ENCODE assay signal across 22 mouse cellular contexts in the genomic region with DNA sequence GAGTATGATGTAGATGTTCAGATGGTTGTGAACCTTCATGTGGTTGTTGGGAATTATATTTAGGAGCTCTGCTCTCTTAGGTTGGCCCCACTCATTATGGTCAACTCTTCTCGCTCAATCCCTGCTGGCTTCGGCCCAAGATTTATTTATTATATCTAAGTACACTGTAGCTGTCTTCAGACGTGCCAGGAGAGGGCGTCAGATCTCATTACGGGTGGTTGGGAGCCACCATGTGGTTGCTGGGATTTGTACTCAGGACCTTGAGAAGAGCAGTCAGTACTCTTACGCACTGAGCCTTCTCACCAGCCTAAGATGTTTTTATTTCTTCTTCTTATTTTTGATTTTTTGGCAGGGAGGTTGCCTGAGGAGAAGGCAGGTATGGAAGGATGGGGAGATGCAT.
DNase-seq lines count a peak whose midpoint lies in the region; ATAC-seq and TF ChIP-seq lines count a peak whose summit lies in the region.
"Had no signal": no experiment of that assay in that cellular context is flagged by ENCODE, and none has a peak within 500 bp of the region (broad histone marks: within the 10 kb centered on the region; RNA-seq: fewer than 3 reads in every experiment).

No protein-coding gene starts in this region.

- no peak overlapping the region for H3K9ac ChIP-seq in forebrain, postnatal 0 days
- H3K9ac ChIP-seq in forebrain, embryonic 11.5 days (ENCODE audit: low read length), result no peak overlapping the region
- no peak overlapping the region for H3K9ac ChIP-seq in ES-Bruce4 (ENCODE audit: low read depth, poor library complexity, severe bottlenecking)
- H3K9ac ChIP-seq: forebrain, embryonic 12.5 days; forebrain, embryonic 15.5 days; hindbrain, embryonic 12.5 days; hindbrain, embryonic 15.5 days had no signal

- WGBS in forebrain, postnatal 0 days, result 77% methylated on average over 6 of the region's 6 CpGs
- WGBS in forebrain, embryonic 11.5 days, result 82% methylated on average over 6 of the region's 6 CpGs

- no peak overlapping the region for H3K4me2 ChIP-seq in forebrain, postnatal 0 days (ENCODE audit: low read depth)
- no peak overlapping the region for H3K4me2 ChIP-seq in forebrain, embryonic 11.5 days (ENCODE audit: low read depth, low read length, severe bottlenecking)
- H3K4me2 ChIP-seq: forebrain, embryonic 12.5 days; forebrain, embryonic 15.5 days; heart, embryonic 11.5 days; hindbrain, embryonic 12.5 days; hindbrain, embryonic 15.5 days had no signal

- no peak overlapping the region for H3K27ac ChIP-seq in forebrain, postnatal 0 days (ENCODE audit: low read depth, low read length)
- no peak overlapping the region for H3K27ac ChIP-seq in forebrain, embryonic 11.5 days (ENCODE audit: low read depth, low read length)
- H3K27ac ChIP-seq in ES-Bruce4 (ENCODE audit: insufficient read depth, low read length), result no peak overlapping the region
- H3K27ac ChIP-seq: forebrain, embryonic 12.5 days; forebrain, embryonic 15.5 days; hindbrain, embryonic 12.5 days; hindbrain, embryonic 15.5 days had no signal

- no peak for ATAC-seq in forebrain, postnatal 0 days
- ATAC-seq in forebrain, embryonic 11.5 days (replicated peaks; ENCODE audit: low FRiP score), result no peak
- ATAC-seq: forebrain, embryonic 15.5 days; intestine, postnatal 0 days had no signal

- no peaks in the 10 kb centered on the region for H3K36me3 ChIP-seq in forebrain, postnatal 0 days (ENCODE audit: insufficient read depth)
- no peaks in the 10 kb centered on the region for H3K36me3 ChIP-seq in forebrain, embryonic 11.5 days (ENCODE audit: control insufficient read depth, insufficient read depth, low read length)
- H3K36me3 ChIP-seq in ES-Bruce4 (ENCODE audit: control insufficient read depth, insufficient read depth, low read length, poor library complexity, severe bottlenecking), result no peaks in the 10 kb centered on the region
- H3K36me3 ChIP-seq: forebrain, embryonic 12.5 days; forebrain, embryonic 15.5 days; G1E; hindbrain, embryonic 12.5 days; hindbrain, embryonic 15.5 days had no signal

- TF ChIP-seq POLR2A in ES-Bruce4 (IDR thresholded peaks at IDR 0.05; ENCODE audit: insufficient read depth, low read length), result no peak

- H3K27me3 ChIP-seq in forebrain, postnatal 0 days (ENCODE audit: insufficient read depth, low read length), result no peaks in the 10 kb centered on the region
- H3K27me3 ChIP-seq in forebrain, embryonic 11.5 days (ENCODE audit: control insufficient read depth, insufficient read depth, low read length), result no peaks in the 10 kb centered on the region
- H3K27me3 ChIP-seq in ES-Bruce4 (ENCODE audit: control insufficient read depth, insufficient read depth, low read length, poor library complexity, severe bottlenecking), result no peaks in the 10 kb centered on the region
- H3K27me3 ChIP-seq: CH12.LX; forebrain, embryonic 12.5 days; forebrain, embryonic 15.5 days; hindbrain, embryonic 12.5 days; hindbrain, embryonic 15.5 days had no signal

- H3K4me1 ChIP-seq in forebrain, postnatal 0 days (ENCODE audit: insufficient read depth), result no peaks in the 10 kb centered on the region
- no peaks in the 10 kb centered on the region for H3K4me1 ChIP-seq in forebrain, embryonic 11.5 days (replicated peaks; ENCODE audit: control insufficient read depth, insufficient read depth, low read length)
- H3K4me1 ChIP-seq in ES-Bruce4 (ENCODE audit: control insufficient read depth, insufficient read depth, low read length), result no peaks in the 10 kb centered on the region
- H3K4me1 ChIP-seq: forebrain, embryonic 12.5 days; forebrain, embryonic 15.5 days; hindbrain, embryonic 12.5 days had no signal

- H3K4me3 ChIP-seq in forebrain, postnatal 0 days (ENCODE audit: low read depth, low read length), result no peak overlapping the region
- H3K4me3 ChIP-seq in forebrain, embryonic 11.5 days (ENCODE audit: low read depth, low read length), result no peak overlapping the region
- no peak overlapping the region for H3K4me3 ChIP-seq in ES-Bruce4 (ENCODE audit: low read depth, low read length)
- H3K4me3 ChIP-seq: forebrain, embryonic 12.5 days; forebrain, embryonic 15.5 days; hindbrain, embryonic 12.5 days; hindbrain, embryonic 15.5 days had no signal

- TF ChIP-seq EP300 in ES-Bruce4 (IDR thresholded peaks at IDR 0.05; ENCODE audit: insufficient read depth, low read depth, low read length), result no peak

- DNase-seq in forebrain, postnatal 0 days, result no peak
- DNase-seq in forebrain, embryonic 11.5 days (ENCODE audit: low spot score), result no peak
- peak; percentile 2 for DNase-seq in NIH3T3 (ENCODE audit: low read depth)
- DNase-seq in cerebellum, postnatal 14 days, result no peak
- DNase-seq in adrenal gland, adult 8-10 months, result no peak
- DNase-seq: adrenal gland, postnatal 14 days; B cell, adult 2 months; cerebellum, adult 11-12 months; cerebellum, adult 8-10 months; cerebellum, postnatal 10 days; gastrocnemius, postnatal 10 days; heart, adult 11 months; kidney, adult 2 months had no signal

- TF ChIP-seq CTCF in forebrain, postnatal 0 days (IDR thresholded peaks at IDR 0.05; ENCODE audit: low read depth), result 0 out of 2 replicates have a peak, but pooled peaks have one; percentile 3
- TF ChIP-seq CTCF in ES-Bruce4 (IDR thresholded peaks at IDR 0.05; ENCODE audit: low read depth, low read length), result peak; percentile 21

- H3K9me3 ChIP-seq in forebrain, postnatal 0 days (ENCODE audit: low read length), result no peaks in the 10 kb centered on the region
- H3K9me3 ChIP-seq in forebrain, embryonic 11.5 days (ENCODE audit: control insufficient read depth, low read length), result no peaks in the 10 kb centered on the region
- H3K9me3 ChIP-seq in ES-Bruce4 (replicated peaks; ENCODE audit: control insufficient read depth, insufficient read depth, low read length, poor library complexity, severe bottlenecking), result no peaks in the 10 kb centered on the region
- H3K9me3 ChIP-seq: forebrain, embryonic 12.5 days; forebrain, embryonic 15.5 days; G1E; hindbrain, embryonic 12.5 days; hindbrain, embryonic 15.5 days had no signal
